Mouse (Mus musculus) stomach, embryonic 14.5 days (tissue): ENCODE data around the gene Pigk. TPM values are rescaled to one million over a fixed set of nuclear protein-coding genes. Genes with fewer than 3 reads are reported as not detected.
A peak's percentile ranks its signal among the peaks of the same experiment; 100 is the strongest.

Experiments
- ATAC-seq: fragments of 200-750 bp; cut with Nextera tagmentation; 2 replicates; pipeline ENCODE4 v1.8.0; 2017; ENCODE audit warnings: low read depth, moderate TSS enrichment; ENCODE audit not compliant: insufficient number of reproducible peaks, insufficient read depth, low FRiP score
- H3K27ac ChIP-seq: fragments of 300-500 bp; sonication (generic); 2 replicates; pipeline ENCODE4 v1.5.1; 2014; ENCODE audit warnings: mild to moderate bottlenecking, low read length, moderate library complexity, mixed read lengths
- H3K27me3 ChIP-seq: fragments of 300-500 bp; sonication (generic); 2 replicates; pipeline ENCODE4 v1.6.1; 2014; ENCODE audit warnings: low read length, control low read depth, mixed read lengths; ENCODE audit not compliant: control insufficient read depth, insufficient read depth
- H3K36me3 ChIP-seq: fragments of 300-500 bp; sonication (generic); 2 replicates; pipeline ENCODE4 v1.6.1; 2014; ENCODE audit warnings: mild to moderate bottlenecking, control low read depth, low read length, moderate library complexity, mixed read lengths; ENCODE audit not compliant: control insufficient read depth, insufficient read depth
- H3K4me1 ChIP-seq: fragments of 300-500 bp; sonication (generic); 2 replicates; pipeline ENCODE4 v1.6.1; 2014; ENCODE audit warnings: low read length, control low read depth, mixed read lengths; ENCODE audit not compliant: control insufficient read depth, insufficient read depth
- H3K4me2 ChIP-seq: fragments of 300-500 bp; sonication (generic); replicated peaks from 2 replicates; pipeline ENCODE4 v1.6.1; 2014; ENCODE audit warnings: low read depth, low read length, control low read depth
- H3K4me3 ChIP-seq: fragments of 300-500 bp; sonication (generic); 2 replicates; pipeline ENCODE4 v1.5.1; 2014; ENCODE audit warnings: low read depth, low read length, control low read depth
- H3K9ac ChIP-seq: fragments of 300-500 bp; sonication (generic); replicated peaks from 2 replicates; pipeline ENCODE4 v1.6.1; 2014; ENCODE audit warnings: low read depth, mild to moderate bottlenecking, control low read depth, low read length, moderate library complexity, mixed read lengths
- H3K9me3 ChIP-seq: fragments of 300-500 bp; sonication (generic); 2 replicates; pipeline ENCODE4 v1.6.1; 2016; ENCODE audit warnings: low read depth, low read length, control low read depth; ENCODE audit not compliant: control insufficient read depth
- WGBS: fragments of 180-500 bp; shearing (Covaris S2); extraction: QIAGEN DNeasy Blood & Tissue Kit; methylation state at CpG from one replicate; pipeline ENCODE4 v1.1.7; 2014; 5-methylcytosine and 5-hydroxymethylcytosine counted together
- polyA plus RNA-seq: library from polyadenylated mRNA; unstranded; fragments of >200 nt; fragmentation: Nextera tagmentation; extraction: Ambion mirVana; gene quantifications from 2 replicates; pipeline ENCODE4 v1.2.1, GENCODE M21; 2014

The Pigk gene
- polyA plus RNA-seq, 1 experiment from 2014 or later = 55.2 TPM

DNA sequence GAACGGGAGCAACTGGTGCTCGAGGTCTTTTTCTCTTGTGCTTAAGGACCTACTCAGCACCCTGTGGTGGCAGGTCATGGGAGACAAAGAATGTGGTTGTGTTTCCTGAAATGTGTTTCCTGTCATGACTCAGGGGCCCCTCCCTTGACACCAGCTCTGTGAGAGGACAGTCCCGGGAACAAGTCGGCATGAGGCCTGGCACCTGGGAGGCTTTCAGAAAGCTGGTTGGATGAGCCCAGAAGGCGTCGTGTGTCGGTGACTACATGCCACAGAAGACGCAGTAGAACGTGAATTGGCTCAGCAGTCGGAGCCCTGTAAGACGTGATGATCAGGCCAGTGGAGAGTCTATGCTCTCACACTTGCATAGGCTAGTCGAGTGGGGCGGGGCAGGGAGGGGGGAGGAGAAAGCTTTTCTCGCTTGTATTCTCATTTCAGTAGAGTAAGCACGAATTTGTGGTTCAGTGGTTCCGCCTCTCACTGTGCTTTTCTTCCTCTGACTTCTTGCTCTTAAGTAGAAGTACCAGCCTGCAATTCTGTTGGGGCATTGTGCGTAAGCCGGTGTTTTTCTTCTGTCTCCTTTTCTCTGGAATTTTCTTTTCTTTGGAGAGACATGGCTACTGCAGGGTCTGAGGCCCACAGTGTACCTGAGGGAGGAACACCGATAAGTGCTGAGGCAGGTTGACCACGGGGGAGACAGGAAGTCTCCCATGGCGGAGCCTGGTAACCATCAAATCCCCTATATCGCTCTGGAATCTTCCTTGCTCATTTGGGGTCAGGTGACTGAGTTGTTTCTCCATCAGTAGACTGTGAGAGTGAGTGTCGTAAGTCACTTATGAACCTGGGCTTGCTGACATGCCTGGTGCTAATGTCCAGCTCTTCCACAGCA, 198.6 kb downstream of the Pigk start:
- Histone ChIP-seq H3K4me1 (no peaks in the 10 kb centered on the region), H3K9ac (no peak overlapping the region), H3K27ac (no peak overlapping the region), H3K4me3 (no peak overlapping the region), H3K9me3 (no peaks in the 10 kb centered on the region), H3K36me3 (no peaks in the 10 kb centered on the region), H3K27me3 (no peaks in the 10 kb centered on the region), H3K4me2 (no peak overlapping the region)
- 0 out of 2 replicates have a peak, but pooled peaks have one; percentile 14 for ATAC-seq
- WGBS = 86% methylated on average over 23 of the region's 23 CpGs

DNA sequence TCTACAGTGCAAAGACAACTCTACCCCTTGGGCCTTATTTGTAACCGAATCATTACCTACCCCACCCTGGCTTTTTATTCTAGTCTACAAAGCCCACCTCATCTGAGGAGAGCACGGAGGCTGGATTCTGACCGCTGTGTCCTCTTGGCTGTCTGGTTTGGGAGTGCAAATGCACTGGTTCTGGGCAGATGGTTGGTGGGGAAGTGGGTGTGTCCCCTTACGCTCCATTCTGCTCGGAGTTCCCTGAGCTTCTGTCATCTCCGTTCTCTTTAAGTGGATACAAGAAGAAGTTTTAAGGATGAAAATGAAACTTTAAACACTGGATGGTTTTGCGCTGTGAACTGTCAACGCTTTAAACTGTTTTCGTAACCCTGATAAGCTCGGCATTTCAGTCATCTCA, 199.2 kb downstream of the Pigk start:
- 77% methylated on average over 10 of the region's 10 CpGs for WGBS
- Histone ChIP-seq H3K4me2 (no peak overlapping the region), H3K9ac (no peak overlapping the region), H3K9me3 (no peaks in the 10 kb centered on the region), H3K4me3 (no peak overlapping the region), H3K4me1 (no peaks in the 10 kb centered on the region), H3K27ac (no peak overlapping the region), H3K36me3 (no peaks in the 10 kb centered on the region), H3K27me3 (no peaks in the 10 kb centered on the region)
- no peak for ATAC-seq

DNA sequence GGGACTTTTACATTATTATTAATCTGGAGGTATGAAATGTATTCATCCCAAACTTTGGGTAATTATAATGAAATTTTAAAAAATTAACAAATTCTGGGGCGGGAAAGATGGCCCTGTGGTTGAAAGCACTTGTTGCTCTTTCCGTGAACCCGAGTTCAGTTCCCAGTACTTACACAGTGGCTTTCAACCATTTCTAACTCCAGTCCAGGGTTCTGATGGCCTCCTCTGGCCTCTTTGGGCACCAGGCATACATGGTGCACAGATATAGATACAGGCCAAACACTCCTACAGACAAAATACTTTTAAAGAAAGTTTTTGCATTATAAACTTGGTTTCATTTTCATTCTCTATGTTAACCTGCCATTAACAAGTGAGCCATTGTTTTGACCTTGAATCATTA, 199.7 kb downstream of the Pigk start:
- Histone ChIP-seq H3K4me1 (no peaks in the 10 kb centered on the region), H3K4me3 (no peak overlapping the region), H3K27me3 (no peaks in the 10 kb centered on the region), H3K9me3 (no peaks in the 10 kb centered on the region), H3K4me2 (no peak overlapping the region), H3K36me3 (no peaks in the 10 kb centered on the region), H3K27ac (no peak overlapping the region), H3K9ac (no peak overlapping the region)
- WGBS = 96% methylated on average over 3 of the region's 3 CpGs
- ATAC-seq = no peak

DNA sequence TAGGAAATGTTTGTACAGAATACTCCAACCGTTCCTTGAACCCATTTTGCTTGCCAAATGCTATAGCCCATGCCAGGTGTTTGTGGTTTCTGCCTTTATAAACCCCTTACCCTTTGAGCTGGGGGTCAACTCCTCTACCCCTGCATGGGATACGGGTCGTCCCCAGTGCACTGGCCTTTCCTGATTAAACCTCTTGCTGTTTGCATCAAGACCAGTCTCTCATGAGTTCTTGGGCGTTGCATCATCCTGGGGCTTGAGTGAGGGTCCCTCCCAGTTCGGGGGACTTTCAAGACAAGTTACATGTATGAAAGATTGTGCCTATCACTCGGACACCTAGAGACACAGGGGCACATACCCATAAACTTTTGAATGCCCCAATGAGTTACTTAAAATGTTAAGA, 200.5 kb downstream of the Pigk start:
- H3K36me3 ChIP-seq = no peaks in the 10 kb centered on the region
- no peaks in the 10 kb centered on the region for H3K27me3 ChIP-seq
- 81% methylated on average over 6 of the region's 6 CpGs for WGBS
- no peak overlapping the region for H3K9ac ChIP-seq
- no peak overlapping the region for H3K27ac ChIP-seq
- H3K9me3 ChIP-seq = no peaks in the 10 kb centered on the region
- H3K4me3 ChIP-seq = no peak overlapping the region
- no peak for ATAC-seq
- no peaks in the 10 kb centered on the region for H3K4me1 ChIP-seq
- no peak overlapping the region for H3K4me2 ChIP-seq

DNA sequence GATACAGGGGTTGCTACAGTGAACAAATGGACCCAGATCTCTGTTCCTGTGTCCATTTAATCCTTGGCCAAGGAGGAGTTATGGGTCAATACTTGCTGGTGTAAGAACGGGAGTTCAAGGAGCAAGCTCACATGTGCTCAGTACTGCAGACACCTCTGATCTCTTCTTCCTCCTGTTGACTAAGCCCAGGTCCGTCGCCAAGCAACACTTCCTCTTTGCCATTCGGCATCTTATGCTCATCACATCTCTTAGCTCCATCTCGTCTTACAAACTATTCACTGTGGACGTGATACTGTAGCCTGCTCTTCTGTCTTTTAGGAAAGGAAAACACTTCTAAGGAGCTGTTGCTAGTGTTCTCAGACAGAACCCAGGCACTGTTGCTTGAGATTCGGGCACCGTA, 203.7 kb downstream of the Pigk start:
- Histone ChIP-seq H3K9me3 (no peaks in the 10 kb centered on the region), H3K4me3 (no peak overlapping the region), H3K36me3 (no peaks in the 10 kb centered on the region), H3K4me2 (no peak overlapping the region), H3K27me3 (no peaks in the 10 kb centered on the region), H3K4me1 (no peaks in the 10 kb centered on the region), H3K9ac (no peak overlapping the region), H3K27ac (no peak overlapping the region)
- no peak for ATAC-seq
- WGBS = 79% methylated on average over 8 of the region's 8 CpGs

DNA sequence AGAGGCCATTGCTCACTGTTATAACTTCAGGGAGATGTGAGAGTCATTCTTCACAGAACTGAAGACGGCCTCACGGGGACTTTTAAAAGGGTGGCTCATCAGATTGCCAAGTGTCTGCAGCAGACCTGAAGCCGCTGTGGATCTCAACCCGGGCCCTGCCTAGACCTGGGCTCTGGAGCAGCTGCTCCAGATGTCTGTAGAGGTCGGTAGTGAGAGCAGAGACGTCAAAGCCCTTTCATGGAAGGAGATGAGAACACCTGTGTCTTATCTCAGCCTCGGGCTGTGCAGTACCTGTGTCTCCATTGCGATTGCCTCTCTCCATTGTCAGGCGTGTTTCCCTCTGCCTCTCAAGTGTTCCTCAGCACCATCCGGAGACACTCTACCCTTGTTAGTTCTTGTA, 205.2 kb downstream of the Pigk start:
- Histone ChIP-seq H3K4me1 (no peaks in the 10 kb centered on the region), H3K4me2 (no peak overlapping the region), H3K27ac (no peak overlapping the region), H3K4me3 (no peak overlapping the region), H3K9me3 (no peaks in the 10 kb centered on the region), H3K36me3 (no peaks in the 10 kb centered on the region), H3K27me3 (no peaks in the 10 kb centered on the region), H3K9ac (no peak overlapping the region)
- 63% methylated on average over 10 of the region's 10 CpGs for WGBS
- no peak for ATAC-seq

DNA sequence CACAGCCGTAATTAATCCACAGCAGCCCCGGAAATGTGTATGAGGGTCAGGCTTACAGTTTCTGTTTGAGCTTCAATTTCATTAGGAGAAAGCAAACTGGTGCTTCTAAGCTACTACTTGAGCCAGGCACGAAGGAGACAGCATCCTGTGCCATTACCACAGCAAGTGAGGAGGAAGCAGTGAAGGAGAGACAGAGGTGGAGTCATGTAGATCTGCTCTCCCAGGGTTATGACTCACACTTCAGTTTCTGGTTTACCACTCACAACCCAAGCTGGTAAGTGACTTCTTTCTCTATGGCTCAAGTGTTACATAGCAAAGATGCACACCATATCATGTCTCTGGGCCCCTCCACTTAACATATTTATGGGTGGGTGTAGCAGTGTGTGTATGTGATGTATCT, 206.5 kb downstream of the Pigk start:
- Histone ChIP-seq H3K9me3 (no peaks in the 10 kb centered on the region), H3K4me1 (no peaks in the 10 kb centered on the region), H3K27ac (no peak overlapping the region), H3K36me3 (no peaks in the 10 kb centered on the region), H3K4me2 (no peak overlapping the region), H3K9ac (no peak overlapping the region), H3K4me3 (no peak overlapping the region), H3K27me3 (no peaks in the 10 kb centered on the region)
- WGBS = 63% methylated on average over 3 of the region's 3 CpGs
- no peak for ATAC-seq

DNA sequence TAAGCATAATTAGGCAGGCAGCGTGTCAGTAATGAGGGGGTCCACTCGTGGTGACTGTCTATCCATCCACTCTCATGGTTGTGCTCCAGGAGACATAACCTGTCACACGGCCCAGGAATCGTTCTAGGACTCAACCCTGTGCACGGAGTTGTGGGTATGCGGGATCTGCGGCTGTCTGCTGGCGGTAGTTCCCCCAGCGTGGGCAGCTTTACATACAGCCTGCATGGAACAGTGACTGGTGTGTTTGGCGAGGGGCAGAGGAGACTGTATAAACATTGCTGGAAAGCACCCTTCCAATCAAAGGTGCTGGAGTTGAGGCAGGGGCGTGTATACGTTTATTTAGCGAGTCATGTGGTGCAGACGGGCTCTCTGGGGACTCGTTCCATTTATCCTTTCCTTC, 209.6 kb downstream of the Pigk start:
- Histone ChIP-seq H3K9ac (no peak overlapping the region), H3K36me3 (no peaks in the 10 kb centered on the region), H3K4me2 (peak overlapping the region; percentile 15; the same call in 1 of the 2 replicates), H3K9me3 (no peaks in the 10 kb centered on the region), H3K4me1 (no peaks in the 10 kb centered on the region), H3K27me3 (no peaks in the 10 kb centered on the region), H3K27ac (no peak overlapping the region), H3K4me3 (no peak overlapping the region)
- 42% methylated on average over 15 of the region's 15 CpGs for WGBS
- ATAC-seq = peak; percentile 71; the same call in 1 of the 2 replicates

DNA sequence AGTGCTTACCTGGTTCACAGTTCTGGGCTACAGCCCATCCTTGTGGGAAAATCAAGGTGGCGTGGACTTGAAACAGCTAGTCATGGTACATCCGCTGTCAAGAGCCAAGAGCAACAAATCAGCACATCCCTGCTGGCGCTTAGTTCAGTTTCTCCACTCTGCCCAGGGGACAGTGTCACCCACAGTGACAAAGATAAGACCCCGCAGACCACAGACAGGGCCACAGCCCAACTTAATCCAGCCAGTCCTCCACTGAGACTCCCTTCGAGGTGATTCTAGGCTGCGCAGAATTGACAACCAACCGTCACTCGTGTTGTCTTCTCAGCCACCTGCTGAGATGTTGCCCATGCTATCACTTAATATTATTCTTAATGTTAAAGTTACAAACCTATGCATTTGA, 211.5 kb downstream of the Pigk start:
- no peak overlapping the region for H3K27ac ChIP-seq
- H3K4me3 ChIP-seq = no peak overlapping the region
- H3K4me1 ChIP-seq = no peaks in the 10 kb centered on the region
- H3K36me3 ChIP-seq = no peaks in the 10 kb centered on the region
- H3K9ac ChIP-seq = no peak overlapping the region
- WGBS = 95% methylated on average over 8 of the region's 8 CpGs
- ATAC-seq = no peak
- no peaks in the 10 kb centered on the region for H3K9me3 ChIP-seq
- H3K27me3 ChIP-seq = no peaks in the 10 kb centered on the region
- no peak overlapping the region for H3K4me2 ChIP-seq
